Mouse (Mus musculus) kidney, adult 2 months (tissue): ENCODE data around the gene Epha3. TPM values are rescaled to one million over a fixed set of nuclear protein-coding genes. Genes with fewer than 3 reads are reported as not detected.

Experiments
- DNase-seq: peaks from one replicate; pipeline ENCODE4 v3.0.0; 2021
- H3K27ac ChIP-seq: fragments of 200-500 bp; 2 replicates; pipeline ENCODE4 v1.5.1; 2012; ENCODE audit warnings: low read depth, low read length, control low read depth, inconsistent platforms; ENCODE audit not compliant: insufficient read depth
- H3K27me3 ChIP-seq: fragments of 200-500 bp; replicated peaks from 2 replicates; pipeline ENCODE4 v1.6.1; 2012; ENCODE audit warnings: mild to moderate bottlenecking, moderate library complexity, low read length, inconsistent platforms; ENCODE audit not compliant: control insufficient read depth, insufficient read depth
- H3K36me3 ChIP-seq: fragments of 200-500 bp; 2 replicates; pipeline ENCODE4 v1.6.1; 2012; ENCODE audit warnings: mild to moderate bottlenecking, moderate library complexity, low read length, inconsistent platforms; ENCODE audit not compliant: control insufficient read depth, insufficient read depth
- H3K4me1 ChIP-seq: fragments of 200-500 bp; 2 replicates; pipeline ENCODE4 v1.6.1; 2011; ENCODE audit warnings: low read length; ENCODE audit not compliant: control insufficient read depth, insufficient read depth
- H3K4me3 ChIP-seq: fragments of 200-500 bp; 2 replicates; pipeline ENCODE4 v1.5.1; 2011; ENCODE audit warnings: mild to moderate bottlenecking, low read depth, low read length, control low read depth; ENCODE audit not compliant: insufficient read depth
- CTCF ChIP-seq: fragments of 200-500 bp; conservative IDR thresholded peaks from 2 replicates; pipeline ENCODE4 v1.5.1; 2011; ENCODE audit warnings: low read depth, mild to moderate bottlenecking, control low read depth, low read length, moderate library complexity, mixed read lengths; ENCODE audit not compliant: insufficient read depth, insufficient read length
- POLR2A ChIP-seq: fragments of 200-500 bp; IDR thresholded peaks from one replicate; pipeline ENCODE4 v1.6.1; 2011; ENCODE audit warnings: low read depth, low read length, control low read depth
- WGBS: fragments of 180-500 bp; shearing (Covaris S2); methylation state at CpG from one replicate; pipeline ENCODE4 v1.1.7; 2018; 5-methylcytosine and 5-hydroxymethylcytosine counted together
- polyA plus RNA-seq: library from polyadenylated mRNA; depleted of rRNA; stranded (reverse); fragments of >200 nt; gene quantifications from 2 replicates; pipeline ENCODE4 v1.2.3, GENCODE M21; 2012

Epha3 gene
- polyA plus RNA-seq, 1 experiment, result 0.53 TPM

GRCm38 (mm10) chr16:63856658-63857552 is 7.1 kb downstream of the Epha3 start:
- DNase-seq, result peak; percentile 59
- Histone ChIP-seq H3K27ac (no peak overlapping the region), H3K27me3 (no peaks in the 10 kb centered on the region), H3K36me3 (no peaks in the 10 kb centered on the region), H3K4me3 (peak overlapping the region; percentile 48), H3K4me1 (no peaks in the 10 kb centered on the region)
- 4% methylated on average over 33 of the region's 33 CpGs for WGBS
- TF ChIP-seq POLR2A (no peak), CTCF (peak; percentile 47)

- Histone ChIP-seq H3K36me3 (no peaks in the 10 kb centered on the region), H3K4me1 (no peaks in the 10 kb centered on the region), H3K4me3 (no peak overlapping the region), H3K27me3 (no peaks in the 10 kb centered on the region), H3K27ac (no peak overlapping the region)
- 86% methylated on average over 3 of the region's 3 CpGs for WGBS
- no peak for DNase-seq
- TF ChIP-seq POLR2A, result no peak
Measured at GRCm38 (mm10) chr16:63850297-63850696, 13.7 kb downstream of the Epha3 start.

GRCm38 (mm10) chr16:63842911-63843310 is 21.1 kb downstream of the Epha3 start:
- no peak overlapping the region for H3K4me3 ChIP-seq
- no peaks in the 10 kb centered on the region for H3K27me3 ChIP-seq
- H3K36me3 ChIP-seq, result no peaks in the 10 kb centered on the region
- H3K27ac ChIP-seq, result no peak overlapping the region
- DNase-seq, result no peak
- H3K4me1 ChIP-seq, result no peaks in the 10 kb centered on the region
- WGBS, result 86% methylated on average over 2 of the region's 2 CpGs
- TF ChIP-seq CTCF (no peak), POLR2A (no peak)

GRCm38 (mm10) chr16:63837466-63837865 is 26.5 kb downstream of the Epha3 start:
- H3K27me3 ChIP-seq, result no peaks in the 10 kb centered on the region
- no peak for DNase-seq
- H3K4me1 ChIP-seq, result no peaks in the 10 kb centered on the region
- TF ChIP-seq CTCF (no peak), POLR2A (no peak)
- H3K27ac ChIP-seq, result no peak overlapping the region
- H3K36me3 ChIP-seq, result no peaks in the 10 kb centered on the region
- no peak overlapping the region for H3K4me3 ChIP-seq

GRCm38 (mm10) chr16:63821164-63821563 is 42.8 kb downstream of the Epha3 start:
- no peak for TF ChIP-seq CTCF
- TF ChIP-seq POLR2A, result no peak
- no peaks in the 10 kb centered on the region for H3K4me1 ChIP-seq
- no peaks in the 10 kb centered on the region for H3K27me3 ChIP-seq
- no peak overlapping the region for H3K4me3 ChIP-seq
- H3K36me3 ChIP-seq, result no peaks in the 10 kb centered on the region
- DNase-seq, result no peak
- no peak overlapping the region for H3K27ac ChIP-seq
- 49% methylated on average over 2 of the region's 2 CpGs for WGBS

- Histone ChIP-seq H3K4me1 (no peaks in the 10 kb centered on the region), H3K36me3 (no peaks in the 10 kb centered on the region), H3K4me3 (no peak overlapping the region), H3K27me3 (no peaks in the 10 kb centered on the region), H3K27ac (no peak overlapping the region)
- 63% methylated on average over 6 of the region's 6 CpGs for WGBS
- no peak for DNase-seq
- TF ChIP-seq CTCF (no peak), POLR2A (no peak)
Measured at GRCm38 (mm10) chr16:63817606-63818005, 46.4 kb downstream of the Epha3 start.

GRCm38 (mm10) chr16:63816672-63817071 is 47.3 kb downstream of the Epha3 start:
- no peaks in the 10 kb centered on the region for H3K27me3 ChIP-seq
- WGBS, result 46% methylated on average over 1 of the region's 1 CpGs
- no peak for DNase-seq
- no peak overlapping the region for H3K4me3 ChIP-seq
- no peak overlapping the region for H3K27ac ChIP-seq
- H3K36me3 ChIP-seq, result no peaks in the 10 kb centered on the region
- TF ChIP-seq CTCF, result no peak
- TF ChIP-seq POLR2A, result no peak
- no peaks in the 10 kb centered on the region for H3K4me1 ChIP-seq
